Mouse (Mus musculus) cortical plate, adult 2 months (tissue): Measurements from ENCODE around the gene Pgap3.

Source experiments
- CTCF ChIP-seq: fragments of 200-500 bp; IDR thresholded peaks from 2 replicates; pipeline ENCODE4 v1.5.1; 2011; ENCODE audit warnings: mild to moderate bottlenecking, control low read depth, low read length; ENCODE audit not compliant: insufficient read depth; ENCODE audit errors: extremely low read depth
- POLR2A ChIP-seq: fragments of 200-500 bp; IDR thresholded peaks from 2 replicates; pipeline ENCODE4 v1.6.1; 2011; ENCODE audit warnings: mild to moderate bottlenecking, low read length, control low read depth; ENCODE audit not compliant: insufficient read depth; ENCODE audit errors: extremely low read depth

DNA sequence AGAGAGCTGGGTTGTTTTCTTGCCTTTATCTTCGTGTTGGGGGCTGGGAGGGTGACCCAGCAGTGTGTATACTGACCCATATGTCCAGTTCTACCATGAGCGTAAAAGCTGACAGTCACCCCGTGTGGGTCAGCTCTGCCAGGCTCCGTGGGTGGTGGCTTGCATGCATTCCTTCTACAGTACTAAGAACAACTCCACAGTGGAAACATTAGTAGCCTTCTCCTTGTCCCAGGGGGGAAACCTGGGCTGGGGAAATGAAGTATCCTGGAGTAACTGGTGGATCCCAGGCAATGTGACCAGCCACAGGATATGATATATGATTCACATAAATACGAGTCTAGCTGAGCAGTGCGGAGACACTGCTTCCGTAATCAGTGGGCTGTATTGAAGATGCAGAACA lies 13.4 kb upstream of the Pgap3 start:
- TF ChIP-seq CTCF (no peak), POLR2A (no peak)
